Mouse (Mus musculus) E14TG2a.4 (cell line): ENCODE results near the gene Ubfd1.
A peak's percentile ranks its signal among the peaks of the same experiment; 100 is the strongest.

ENCODE experiments used
- CTCF ChIP-seq: conservative IDR thresholded peaks from 2 replicates; pipeline ENCODE4 v1.5.1; 2014; ENCODE audit warnings: low read length
- NANOG ChIP-seq: IDR thresholded peaks from 2 replicates; pipeline ENCODE4 v1.6.1; 2014; ENCODE audit warnings: borderline replicate concordance, low read length, mixed read lengths

DNA sequence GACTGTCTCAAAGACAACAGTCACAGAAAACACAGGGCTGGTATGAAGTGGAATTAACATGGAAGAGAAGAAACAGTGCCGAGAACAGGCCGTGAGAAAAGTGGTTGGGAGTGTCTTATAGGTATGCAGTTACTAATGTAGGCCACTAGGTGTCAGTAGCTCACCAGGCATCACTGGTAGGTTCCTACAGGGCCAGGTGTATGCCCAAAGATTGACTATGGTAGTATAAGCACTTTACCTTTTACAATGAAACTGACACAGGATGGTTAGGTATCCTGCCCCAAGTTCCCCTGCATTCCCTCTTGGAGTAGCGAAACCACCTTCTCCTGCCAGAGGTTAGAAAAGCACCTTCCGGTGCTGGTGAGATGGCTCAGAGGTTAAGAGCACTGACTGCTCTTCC is 32.2 kb downstream of the Ubfd1 start:
- TF ChIP-seq CTCF (peak; percentile 84), NANOG (no peak)
